Mouse (Mus musculus): Measurements from ENCODE around the gene Fbxo48. TPM values are rescaled to one million over a fixed set of nuclear protein-coding genes. Genes with fewer than 3 reads are reported as not detected.

Gene Fbxo48
- total RNA-seq, 2 experiments from 2014 or later = 1.3 to 2.5 TPM

DNA sequence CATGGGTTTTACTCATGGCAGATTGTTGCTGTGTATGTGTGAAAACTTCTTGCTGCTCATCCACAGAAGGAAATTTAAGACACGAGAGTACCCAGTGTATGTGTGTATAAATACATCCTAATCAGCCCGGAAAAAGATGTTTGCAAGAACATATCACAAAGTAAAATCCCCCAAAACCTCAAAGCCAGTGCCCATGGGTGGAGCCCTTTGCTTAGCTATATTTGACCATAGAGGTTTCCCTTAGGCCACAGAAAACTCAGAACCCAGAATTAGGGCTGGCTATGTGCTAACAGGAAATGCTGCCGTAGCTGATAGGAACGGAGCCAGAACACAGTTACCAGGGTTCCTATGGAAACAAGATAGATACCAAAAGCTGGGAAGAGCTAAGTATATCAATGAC is 25.8 kb downstream of the Fbxo48 start:
- no peak for TF ChIP-seq CTCF (IDR thresholded peaks at IDR 0.05)
- Histone ChIP-seq H3K27ac (no peak overlapping the region), H3K4me3 (no peak overlapping the region)
- intact Hi-C loops (cut with DNase I) = no loop called here
- no peak for DNase-seq (ENCODE audit: extremely low spot score in 1 of 2, low spot score in 2 of 2)

DNA sequence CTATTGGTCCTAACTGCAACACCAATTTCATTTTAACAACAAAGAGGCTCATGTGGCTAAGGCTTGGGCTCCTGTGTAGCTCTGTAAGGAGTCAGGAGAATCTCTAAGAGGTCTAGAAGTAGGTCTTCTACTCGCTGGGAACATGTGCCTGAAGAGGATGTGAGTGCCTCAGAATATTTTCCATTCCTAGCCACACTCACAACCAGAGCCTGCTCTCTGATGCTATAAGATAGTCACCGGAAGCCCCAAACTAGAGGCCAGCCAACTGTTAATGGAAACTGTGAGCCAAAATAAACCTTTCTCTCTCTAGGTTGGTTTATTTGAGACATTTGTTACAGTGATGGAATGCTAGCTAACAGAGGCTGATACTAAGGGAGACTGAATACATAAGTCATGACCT is 26.4 kb downstream of the Fbxo48 start:
- H3K4me3 ChIP-seq = no peak overlapping the region
- intact Hi-C loops (cut with DNase I) = no loop called here
- no peak overlapping the region for H3K27ac ChIP-seq
- no peak for TF ChIP-seq CTCF (IDR thresholded peaks at IDR 0.05)
- no peak for DNase-seq (ENCODE audit: extremely low spot score in 1 of 2, low spot score in 2 of 2)

DNA sequence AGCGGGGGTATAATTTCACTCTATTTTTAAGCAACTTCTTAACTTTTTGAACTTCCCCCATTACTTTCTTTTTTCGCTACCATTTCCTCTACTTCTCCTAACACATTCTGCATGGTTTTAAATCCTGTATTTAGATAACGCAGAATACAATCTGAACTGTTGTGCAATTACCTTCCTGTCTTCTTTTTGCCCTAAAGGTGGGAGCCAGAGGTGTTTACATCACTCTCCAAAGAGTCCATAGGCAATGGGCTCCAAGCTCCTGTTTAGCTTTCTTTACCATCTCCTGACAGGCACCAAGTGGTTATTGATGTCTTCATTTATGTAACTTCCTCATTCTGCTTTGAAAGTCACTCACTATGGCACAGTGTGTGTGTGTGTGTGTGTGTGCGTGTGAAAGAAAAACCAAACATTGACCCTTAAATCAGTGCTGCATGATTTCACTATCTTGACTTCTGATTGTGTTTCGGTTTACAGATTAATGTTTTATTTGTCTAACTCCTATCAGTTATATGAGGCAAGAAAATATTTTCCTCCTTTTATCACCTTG is 27.1 kb downstream of the Fbxo48 start:
- DNase-seq (ENCODE audit: extremely low spot score in 1 of 2, low spot score in 2 of 2) = no peak
- H3K27ac ChIP-seq = no peak overlapping the region
- TF ChIP-seq CTCF (IDR thresholded peaks at IDR 0.05) = no peak
- H3K4me3 ChIP-seq = no peak overlapping the region
- intact Hi-C loops (cut with DNase I) = no loop called here

DNA sequence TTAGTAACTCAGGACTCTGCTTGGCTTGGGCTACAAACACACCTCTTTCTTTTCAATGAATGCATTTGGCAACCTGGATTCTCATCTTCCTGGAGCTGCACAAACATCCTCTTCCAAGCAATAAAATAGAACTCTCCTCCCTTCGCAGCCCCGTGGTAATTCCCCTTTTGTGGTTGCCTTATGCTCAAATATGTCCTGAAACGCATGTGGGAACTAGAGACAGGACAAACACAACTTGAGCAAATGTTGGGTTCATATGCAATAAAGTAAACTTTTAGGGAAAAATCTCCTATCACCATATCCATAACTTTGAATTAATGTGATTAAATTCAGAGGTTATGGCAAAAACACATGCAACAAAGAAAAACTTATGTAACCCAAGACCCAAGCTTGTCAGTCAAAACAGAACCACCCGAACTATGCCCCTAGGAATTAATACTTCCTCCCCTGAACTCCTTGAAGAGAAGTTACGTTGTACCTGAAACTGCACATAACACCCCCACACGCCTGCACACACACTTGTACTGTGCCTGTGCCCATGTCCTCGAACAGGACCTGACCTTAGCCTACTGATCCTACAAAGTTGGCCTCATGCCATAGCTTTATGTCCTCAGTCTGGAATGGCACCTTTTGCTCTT is 35.5 kb downstream of the Fbxo48 start:
- no peak overlapping the region for H3K27ac ChIP-seq
- no peak for DNase-seq (ENCODE audit: extremely low spot score in 1 of 2, low spot score in 2 of 2)
- no peak for TF ChIP-seq CTCF (IDR thresholded peaks at IDR 0.05)
- intact Hi-C loops (cut with DNase I) = no loop called here
- H3K4me3 ChIP-seq = no peak overlapping the region

- no peak overlapping the region for H3K4me3 ChIP-seq
- intact Hi-C loops (cut with DNase I) = no loop called here
- H3K27ac ChIP-seq = no peak overlapping the region
- DNase-seq (ENCODE audit: extremely low spot score in 1 of 2, low spot score in 2 of 2) = no peak
- TF ChIP-seq CTCF (IDR thresholded peaks at IDR 0.05) = no peak
These were observed 36.7 kb downstream of the Fbxo48 start for GRCm38 (mm10) chr11:16987745-16988328.

GRCm38 (mm10) chr11:16989885-16990284 is 38.7 kb downstream of the Fbxo48 start:
- no peak for DNase-seq (ENCODE audit: extremely low spot score in 1 of 2, low spot score in 2 of 2)
- no peak overlapping the region for H3K4me3 ChIP-seq
- no peak overlapping the region for H3K27ac ChIP-seq
- intact Hi-C loops (cut with DNase I) = no loop called here
- no peak for TF ChIP-seq CTCF (IDR thresholded peaks at IDR 0.05)

DNA sequence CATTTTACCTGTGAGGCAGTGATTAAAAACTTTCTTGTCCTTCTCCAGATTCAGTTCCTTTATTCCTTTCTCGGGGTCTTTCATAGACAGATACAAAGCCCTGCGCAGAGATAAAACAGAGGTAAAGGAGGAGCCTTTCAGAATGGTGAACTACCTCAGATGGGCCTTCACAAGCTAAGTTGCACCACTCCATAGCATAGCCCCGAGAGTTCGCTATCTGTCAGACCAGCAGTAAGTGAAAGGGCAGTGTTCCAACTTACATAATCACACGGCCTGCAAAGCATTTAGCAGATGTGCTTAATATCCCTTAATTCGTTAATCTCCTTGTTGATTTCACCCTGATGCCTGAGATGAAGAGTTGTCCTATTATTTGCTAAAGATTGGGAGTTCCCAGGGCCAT is 41.7 kb downstream of the Fbxo48 start:
- no peak for DNase-seq (ENCODE audit: extremely low spot score in 1 of 2, low spot score in 2 of 2)
- TF ChIP-seq CTCF (IDR thresholded peaks at IDR 0.05) = no peak
- intact Hi-C loops (cut with DNase I) = no loop called here
- Histone ChIP-seq H3K27ac (no peak overlapping the region), H3K4me3 (no peak overlapping the region)

- intact Hi-C loops (cut with DNase I) = no loop called here
- DNase-seq (ENCODE audit: extremely low spot score in 1 of 2, low spot score in 2 of 2) = no peak
- TF ChIP-seq CTCF (IDR thresholded peaks at IDR 0.05) = no peak
- H3K4me3 ChIP-seq = no peak overlapping the region
- H3K27ac ChIP-seq = no peak overlapping the region
These were observed 45.6 kb downstream of the Fbxo48 start for GRCm38 (mm10) chr11:16996818-16997217.

DNA sequence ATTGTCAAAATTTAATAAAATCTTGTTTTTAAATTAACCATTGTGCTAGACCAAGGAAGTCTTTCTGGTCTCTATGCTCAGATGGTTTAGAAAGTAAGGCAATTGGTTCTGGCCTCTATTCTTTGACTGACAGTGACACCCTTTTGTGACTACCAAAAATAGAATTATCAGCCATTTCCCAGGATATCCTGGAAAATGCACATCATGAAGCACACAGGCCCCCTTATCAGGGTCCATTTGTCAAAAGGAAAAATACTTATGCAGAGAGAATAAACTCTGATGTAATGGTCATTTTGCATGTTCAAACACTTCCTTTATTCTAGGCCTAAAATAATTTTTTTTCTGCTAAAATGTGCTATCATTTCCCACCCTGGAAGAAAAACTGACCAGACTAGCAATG is 46.3 kb downstream of the Fbxo48 start:
- Histone ChIP-seq H3K4me3 (no peak overlapping the region), H3K27ac (no peak overlapping the region)
- intact Hi-C loops (cut with DNase I) = no loop called here
- no peak for TF ChIP-seq CTCF (IDR thresholded peaks at IDR 0.05)
- no peak for DNase-seq (ENCODE audit: extremely low spot score in 1 of 2, low spot score in 2 of 2)

DNA sequence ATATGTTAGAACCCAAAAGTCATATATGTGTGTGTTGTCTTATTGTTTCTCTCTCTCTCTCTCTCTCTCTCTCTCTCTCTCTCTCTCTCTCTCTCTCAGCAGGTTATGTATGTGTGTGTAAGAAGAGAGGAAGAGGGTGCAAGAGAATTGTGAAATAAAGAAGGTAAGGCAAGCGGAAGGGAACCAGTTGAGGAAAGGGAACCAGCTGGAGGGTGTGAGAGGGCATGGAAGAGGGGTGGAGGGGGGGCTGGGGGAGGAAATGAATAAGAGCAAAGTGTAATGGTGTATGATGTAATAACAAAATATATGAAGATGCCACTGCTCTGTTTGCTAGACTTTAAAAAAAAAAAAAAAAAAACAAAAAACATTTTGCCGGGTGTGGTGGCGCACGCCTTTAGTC is 48.2 kb downstream of the Fbxo48 start:
- no peak overlapping the region for H3K27ac ChIP-seq
- TF ChIP-seq CTCF (IDR thresholded peaks at IDR 0.05) = no peak
- intact Hi-C loops (cut with DNase I) = no loop called here
- no peak overlapping the region for H3K4me3 ChIP-seq
- DNase-seq (ENCODE audit: extremely low spot score in 1 of 2, low spot score in 2 of 2) = no peak

DNA sequence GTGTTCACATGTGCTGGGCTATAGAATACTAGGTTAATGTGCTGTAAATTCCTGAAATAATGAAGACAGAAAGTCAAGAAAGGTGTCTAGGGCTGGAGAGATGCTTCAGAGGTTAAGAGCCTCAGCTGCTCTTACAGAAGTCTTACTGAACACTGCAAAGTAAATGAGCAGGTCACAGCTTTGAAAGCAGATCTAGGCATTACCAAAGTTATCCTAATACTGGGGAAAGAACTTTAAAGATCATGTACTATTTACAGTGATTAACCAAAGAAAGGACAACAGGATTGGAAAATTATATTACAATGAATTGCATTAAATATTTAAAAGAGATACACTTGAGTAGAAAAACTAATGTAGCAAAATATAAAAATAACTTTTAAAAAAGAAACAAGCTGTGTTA is 48.8 kb downstream of the Fbxo48 start:
- intact Hi-C loops (cut with DNase I) = no loop called here
- TF ChIP-seq CTCF (IDR thresholded peaks at IDR 0.05) = no peak
- Histone ChIP-seq H3K27ac (no peak overlapping the region), H3K4me3 (no peak overlapping the region)
- no peak for DNase-seq (ENCODE audit: extremely low spot score in 1 of 2, low spot score in 2 of 2)

DNA sequence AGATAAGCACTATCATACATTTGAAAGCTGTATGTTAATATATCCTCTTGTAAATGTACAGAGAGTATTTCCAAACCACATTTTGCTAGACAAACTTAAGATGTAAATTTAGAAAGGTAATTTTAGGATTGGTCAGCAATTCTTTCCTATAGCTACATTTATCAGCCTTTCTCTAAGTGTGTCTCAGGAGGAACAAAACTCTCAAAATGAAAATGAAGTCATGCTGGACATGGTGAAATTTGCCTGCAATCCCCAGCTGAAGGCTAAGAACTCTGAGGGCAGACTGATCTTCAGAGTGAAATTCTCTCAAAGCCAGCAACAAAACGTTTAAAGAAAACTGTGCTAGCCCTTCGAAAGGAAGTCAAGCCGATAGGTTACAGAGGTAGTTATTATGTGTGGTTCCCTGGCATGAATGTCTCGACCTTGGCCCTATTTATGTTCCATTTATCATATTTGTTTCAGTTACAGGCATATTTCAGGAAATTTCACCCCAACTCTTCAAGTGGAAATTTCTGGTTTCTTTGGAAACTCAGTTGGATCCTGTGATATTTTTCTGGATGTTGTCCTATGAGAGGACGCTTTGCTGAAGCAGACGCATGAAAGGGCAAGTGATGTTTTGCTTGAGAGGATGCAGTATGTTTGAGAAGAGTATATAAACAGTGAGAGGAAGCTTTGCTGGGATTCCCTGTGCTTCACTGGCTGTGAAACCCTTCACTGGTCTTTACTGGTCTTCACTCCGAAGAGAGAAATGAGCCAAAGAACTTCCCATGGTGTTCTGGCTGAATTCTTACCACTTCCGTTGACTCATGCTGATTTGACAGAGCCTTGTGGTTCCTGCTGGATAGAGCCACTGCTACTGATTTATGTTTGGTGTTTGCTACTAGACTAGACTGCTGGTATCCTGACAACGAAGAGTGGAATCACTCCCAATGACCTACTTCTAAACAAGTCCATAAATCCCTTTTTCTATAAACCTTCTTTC is 49.5 kb downstream of the Fbxo48 start:
- no peak overlapping the region for H3K27ac ChIP-seq
- no peak for DNase-seq (ENCODE audit: extremely low spot score in 1 of 2, low spot score in 2 of 2)
- no peak overlapping the region for H3K4me3 ChIP-seq
- intact Hi-C loops (cut with DNase I) = no loop called here
- TF ChIP-seq CTCF (IDR thresholded peaks at IDR 0.05) = no peak
